Mouse (Mus musculus) forelimb bud, embryonic 11.5 days (tissue): ENCODE data around the gene Os9.
"Not testable (repeated sequence)": the region's sequence is repeated elsewhere in the genome, so short reads cannot be mapped to it uniquely, and the experiment has no call there.

Source experiments
- DNase-seq: peaks from one replicate; pipeline ENCODE4 v3.0.0-alpha.2; 2012; ENCODE audit warnings: low read depth, low spot score

The Os9 gene

GRCm38 (mm10) chr10:127121066-127121477 lies at the start of gene Os9:
Gene Os9, minus strand, starts transcription at chr10:127121131.
- peak; percentile 99 for DNase-seq

- no peak for DNase-seq
Observed at GRCm38 (mm10) chr10:127170002-127170401, 49.1 kb upstream of the Os9 start.

- DNase-seq: no peak
Observed at GRCm38 (mm10) chr10:127167614-127168192, 46.8 kb upstream of the Os9 start.

- no peak for DNase-seq
Observed at GRCm38 (mm10) chr10:127166771-127167613, 46.1 kb upstream of the Os9 start.

- no peak for DNase-seq
Observed at GRCm38 (mm10) chr10:127166404-127166715, 45.4 kb upstream of the Os9 start.

- DNase-seq: no peak
Observed at GRCm38 (mm10) chr10:127165654-127166403, 44.9 kb upstream of the Os9 start.

- DNase-seq: no peak
Observed at GRCm38 (mm10) chr10:127165354-127165653, 44.4 kb upstream of the Os9 start.

GRCm38 (mm10) chr10:127164631-127165353 lies 43.9 kb upstream of the Os9 start, which contains the start of gene B4galnt1:
Gene B4galnt1, plus strand, starts transcription at chr10:127165225.
- peak; percentile 86 for DNase-seq

GRCm38 (mm10) chr10:127164190-127164589 lies 43.3 kb upstream of the Os9 start:
- no peak for DNase-seq

- not testable (repeated sequence) for DNase-seq
Observed at GRCm38 (mm10) chr10:127162771-127163261, 41.9 kb upstream of the Os9 start.

GRCm38 (mm10) chr10:127160728-127161127 lies 39.8 kb upstream of the Os9 start:
- no peak for DNase-seq

GRCm38 (mm10) chr10:127160081-127160480 lies 39.1 kb upstream of the Os9 start:
- DNase-seq: no peak

- no peak for DNase-seq
Observed at GRCm38 (mm10) chr10:127158471-127158870, 37.5 kb upstream of the Os9 start.

- DNase-seq: no peak
Observed at GRCm38 (mm10) chr10:127156511-127156910, 35.6 kb upstream of the Os9 start.

- no peak for DNase-seq
Observed at GRCm38 (mm10) chr10:127156089-127156488, 35.2 kb upstream of the Os9 start.

- DNase-seq: no peak
Observed at GRCm38 (mm10) chr10:127154652-127155051, 33.7 kb upstream of the Os9 start.

GRCm38 (mm10) chr10:127154241-127154640 lies 33.3 kb upstream of the Os9 start:
- DNase-seq: no peak

- DNase-seq: no peak
Observed at GRCm38 (mm10) chr10:127153323-127153722, 32.4 kb upstream of the Os9 start.

- not testable (repeated sequence) for DNase-seq
Observed at GRCm38 (mm10) chr10:127152556-127152955, 31.6 kb upstream of the Os9 start.

GRCm38 (mm10) chr10:127151233-127151632 lies 30.3 kb upstream of the Os9 start:
- DNase-seq: not testable (repeated sequence)

GRCm38 (mm10) chr10:127150471-127150872 lies 29.5 kb upstream of the Os9 start:
- no peak for DNase-seq

GRCm38 (mm10) chr10:127147135-127147534 lies 26.2 kb upstream of the Os9 start:
- DNase-seq: no peak
